Mouse (Mus musculus) hindbrain, embryonic 12.5 days (tissue): ENCODE results near the gene Wfdc3. TPM values are rescaled to one million over a fixed set of nuclear protein-coding genes. Genes with fewer than 3 reads are reported as not detected.
"Not testable (repeated sequence)": the region's sequence is repeated elsewhere in the genome, so short reads cannot be mapped to it uniquely, and the experiment has no call there.

ENCODE experiments used
- ATAC-seq: fragments of 200-750 bp; cut with Nextera tagmentation; 2 replicates; pipeline ENCODE4 v1.8.0; 2017; ENCODE audit warnings: moderate TSS enrichment; ENCODE audit not compliant: low FRiP score
- H3K27ac ChIP-seq: fragments of 300-500 bp; sonication (generic); 2 replicates; pipeline ENCODE4 v1.5.1; 2016; ENCODE audit warnings: mild to moderate bottlenecking
- H3K27me3 ChIP-seq: fragments of 300-500 bp; sonication (generic); 2 replicates; pipeline ENCODE4 v1.6.1; 2016; ENCODE audit warnings: mild to moderate bottlenecking
- H3K36me3 ChIP-seq: fragments of 300-500 bp; sonication (generic); 2 replicates; pipeline ENCODE4 v1.6.1; 2016; ENCODE audit warnings: mild to moderate bottlenecking
- H3K4me1 ChIP-seq: fragments of 300-500 bp; sonication (generic); 2 replicates; pipeline ENCODE4 v1.6.1; 2016
- H3K4me2 ChIP-seq: fragments of 300-500 bp; sonication (generic); replicated peaks from 2 replicates; pipeline ENCODE4 v1.6.1; 2016; ENCODE audit warnings: mild to moderate bottlenecking
- H3K4me3 ChIP-seq: fragments of 300-500 bp; sonication (generic); 2 replicates; pipeline ENCODE4 v1.5.1; 2016; ENCODE audit warnings: mild to moderate bottlenecking
- H3K9ac ChIP-seq: fragments of 300-500 bp; sonication (generic); 2 replicates; pipeline ENCODE4 v1.6.1; 2016; ENCODE audit warnings: mild to moderate bottlenecking, moderate library complexity
- H3K9me3 ChIP-seq: fragments of 300-500 bp; sonication (generic); replicated peaks from 2 replicates; pipeline ENCODE4 v1.6.1; 2016; ENCODE audit warnings: mild to moderate bottlenecking
- WGBS: fragments of 180-500 bp; shearing (Covaris S2); methylation state at CpG from one replicate; pipeline ENCODE4 v1.1.7; 2016; 5-methylcytosine and 5-hydroxymethylcytosine counted together
- polyA plus RNA-seq: library from polyadenylated mRNA; unstranded; fragments of >200 nt; fragmentation: Nextera tagmentation; extraction: Ambion mirVana; gene quantifications from 2 replicates; pipeline ENCODE4 v1.2.1, GENCODE M21; 2016

Wfdc3 gene
- polyA plus RNA-seq, 1 experiment from 2014 or later = 1.2 TPM

GRCm38 (mm10) chr2:164731719-164732118 lies 14.0 kb downstream of the Wfdc3 start:
- Histone ChIP-seq H3K4me1 (no peaks in the 10 kb centered on the region), H3K9ac (no peak overlapping the region), H3K36me3 (no peaks in the 10 kb centered on the region), H3K27me3 (no peaks in the 10 kb centered on the region), H3K4me2 (no peak overlapping the region), H3K9me3 (no peaks in the 10 kb centered on the region), H3K4me3 (no peak overlapping the region), H3K27ac (no peak overlapping the region)
- WGBS = 78% methylated on average over 5 of the region's 5 CpGs
- ATAC-seq = no peak

GRCm38 (mm10) chr2:164725895-164726619 lies 19.7 kb downstream of the Wfdc3 start:
- H3K4me2 ChIP-seq = no peak overlapping the region
- H3K9me3 ChIP-seq = no peaks in the 10 kb centered on the region
- 28% methylated on average over 6 of the region's 6 CpGs for WGBS
- H3K4me3 ChIP-seq = no peak overlapping the region
- no peak overlapping the region for H3K9ac ChIP-seq
- H3K27ac ChIP-seq = no peak overlapping the region
- ATAC-seq = no peak
- H3K4me1 ChIP-seq = no peaks in the 10 kb centered on the region
- H3K36me3 ChIP-seq = no peaks in the 10 kb centered on the region
- no peaks in the 10 kb centered on the region for H3K27me3 ChIP-seq

- no peak overlapping the region for H3K27ac ChIP-seq
- H3K4me3 ChIP-seq = no peak overlapping the region
- H3K4me1 ChIP-seq = no peaks in the 10 kb centered on the region
- no peak overlapping the region for H3K9ac ChIP-seq
- no peak for ATAC-seq
- no peak overlapping the region for H3K4me2 ChIP-seq
- H3K9me3 ChIP-seq = no peaks in the 10 kb centered on the region
- 60% methylated on average over 4 of the region's 4 CpGs for WGBS
- H3K27me3 ChIP-seq = no peaks in the 10 kb centered on the region
- no peaks in the 10 kb centered on the region for H3K36me3 ChIP-seq
Measured at GRCm38 (mm10) chr2:164723276-164723675, 22.5 kb downstream of the Wfdc3 start.

- not testable (repeated sequence) for H3K9ac ChIP-seq, H3K9me3 ChIP-seq, H3K27me3 ChIP-seq, H3K36me3 ChIP-seq, H3K4me3 ChIP-seq, H3K27ac ChIP-seq, ATAC-seq, H3K4me2 ChIP-seq, H3K4me1 ChIP-seq
- WGBS = 90% methylated on average over 23 of the region's 23 CpGs
Measured at GRCm38 (mm10) chr2:164716194-164716786, 29.4 kb downstream of the Wfdc3 start.

- H3K36me3 ChIP-seq = no peaks in the 10 kb centered on the region
- H3K4me2 ChIP-seq = no peak within 1 kb of the TSS
- H3K4me3 ChIP-seq = no peak within 1 kb of the TSS
- no peak within 1 kb of the TSS for H3K27ac ChIP-seq
- no peaks in the 10 kb centered on the region for H3K4me1 ChIP-seq
- no peaks in the 10 kb centered on the region for H3K9me3 ChIP-seq
- H3K27me3 ChIP-seq = no peaks in the 10 kb centered on the region
- no peak for ATAC-seq
- 84% methylated on average over 6 of the region's 6 CpGs for WGBS
- no peak within 1 kb of the TSS for H3K9ac ChIP-seq
Measured at GRCm38 (mm10) chr2:164715005-164715404, 30.7 kb downstream of the Wfdc3 start, which contains the start of gene Spint5. Gene Spint5, plus strand, starts transcription at chr2:164715305.

GRCm38 (mm10) chr2:164705991-164706390 lies 39.7 kb downstream of the Wfdc3 start:
- no peaks in the 10 kb centered on the region for H3K9me3 ChIP-seq
- H3K27ac ChIP-seq = no peak overlapping the region
- 88% methylated on average over 14 of the region's 14 CpGs for WGBS
- no peak overlapping the region for H3K9ac ChIP-seq
- H3K36me3 ChIP-seq = no peaks in the 10 kb centered on the region
- H3K4me1 ChIP-seq = no peaks in the 10 kb centered on the region
- no peak overlapping the region for H3K4me3 ChIP-seq
- no peak overlapping the region for H3K4me2 ChIP-seq
- H3K27me3 ChIP-seq = no peaks in the 10 kb centered on the region
- ATAC-seq = no peak

GRCm38 (mm10) chr2:164705328-164705727 lies 40.4 kb downstream of the Wfdc3 start:
- no peaks in the 10 kb centered on the region for H3K36me3 ChIP-seq
- no peaks in the 10 kb centered on the region for H3K4me1 ChIP-seq
- H3K9ac ChIP-seq = no peak overlapping the region
- H3K4me3 ChIP-seq = no peak overlapping the region
- no peak overlapping the region for H3K4me2 ChIP-seq
- no peaks in the 10 kb centered on the region for H3K27me3 ChIP-seq
- no peak for ATAC-seq
- no peaks in the 10 kb centered on the region for H3K9me3 ChIP-seq
- H3K27ac ChIP-seq = no peak overlapping the region
- WGBS = 94% methylated on average over 6 of the region's 6 CpGs

GRCm38 (mm10) chr2:164704235-164704634 lies 41.5 kb downstream of the Wfdc3 start:
- H3K4me2 ChIP-seq = no peak overlapping the region
- H3K27ac ChIP-seq = no peak overlapping the region
- no peaks in the 10 kb centered on the region for H3K36me3 ChIP-seq
- H3K9me3 ChIP-seq = no peaks in the 10 kb centered on the region
- H3K27me3 ChIP-seq = no peaks in the 10 kb centered on the region
- 78% methylated on average over 5 of the region's 5 CpGs for WGBS
- ATAC-seq = no peak
- H3K9ac ChIP-seq = no peak overlapping the region
- no peak overlapping the region for H3K4me3 ChIP-seq
- no peaks in the 10 kb centered on the region for H3K4me1 ChIP-seq

GRCm38 (mm10) chr2:164701761-164702160 lies 44.0 kb downstream of the Wfdc3 start:
- Histone ChIP-seq H3K4me2 (no peak overlapping the region), H3K9ac (no peak overlapping the region), H3K4me3 (no peak overlapping the region), H3K27me3 (no peaks in the 10 kb centered on the region), H3K9me3 (no peaks in the 10 kb centered on the region), H3K4me1 (no peaks in the 10 kb centered on the region), H3K36me3 (no peaks in the 10 kb centered on the region), H3K27ac (no peak overlapping the region)
- no peak for ATAC-seq
- 93% methylated on average over 5 of the region's 5 CpGs for WGBS

- Histone ChIP-seq H3K27ac (no peak overlapping the region), H3K36me3 (no peaks in the 10 kb centered on the region), H3K27me3 (no peaks in the 10 kb centered on the region), H3K9me3 (no peaks in the 10 kb centered on the region), H3K4me3 (no peak overlapping the region), H3K9ac (no peak overlapping the region), H3K4me1 (no peaks in the 10 kb centered on the region), H3K4me2 (no peak overlapping the region)
- WGBS = 86% methylated on average over 5 of the region's 5 CpGs
- no peak for ATAC-seq
Measured at GRCm38 (mm10) chr2:164700959-164701358, 44.8 kb downstream of the Wfdc3 start.

- no peaks in the 10 kb centered on the region for H3K9me3 ChIP-seq
- no peak within 1 kb of the TSS for H3K9ac ChIP-seq
- no peaks in the 10 kb centered on the region; the same call in 1 of the 2 replicates for H3K27me3 ChIP-seq
- H3K4me1 ChIP-seq = no peaks in the 10 kb centered on the region
- H3K36me3 ChIP-seq = no peaks in the 10 kb centered on the region
- ATAC-seq = no peak
- WGBS = 83% methylated on average over 4 of the region's 4 CpGs
- H3K4me2 ChIP-seq = no peak within 1 kb of the TSS
- no peak within 1 kb of the TSS for H3K4me3 ChIP-seq
- H3K27ac ChIP-seq = no peak within 1 kb of the TSS
Measured at GRCm38 (mm10) chr2:164698201-164698600, 47.5 kb downstream of the Wfdc3 start, which contains the start of gene Spint4. Gene Spint4, plus strand, starts transcription at chr2:164698501.

- 68% methylated on average over 3 of the region's 3 CpGs for WGBS
- H3K4me1 ChIP-seq = no peaks in the 10 kb centered on the region
- no peaks in the 10 kb centered on the region for H3K27me3 ChIP-seq
- H3K4me3 ChIP-seq = no peak within 1 kb of the TSS
- H3K36me3 ChIP-seq = no peaks in the 10 kb centered on the region
- no peaks in the 10 kb centered on the region for H3K9me3 ChIP-seq
- no peak within 1 kb of the TSS for H3K27ac ChIP-seq
- no peak for ATAC-seq
- H3K9ac ChIP-seq = no peak within 1 kb of the TSS
- H3K4me2 ChIP-seq = no peak within 1 kb of the TSS
Measured at GRCm38 (mm10) chr2:164684807-164685206, 60.9 kb downstream of the Wfdc3 start, which contains the start of gene Wfdc13. Gene Wfdc13, plus strand, starts transcription at chr2:164685107.
